In the genomic region with DNA sequence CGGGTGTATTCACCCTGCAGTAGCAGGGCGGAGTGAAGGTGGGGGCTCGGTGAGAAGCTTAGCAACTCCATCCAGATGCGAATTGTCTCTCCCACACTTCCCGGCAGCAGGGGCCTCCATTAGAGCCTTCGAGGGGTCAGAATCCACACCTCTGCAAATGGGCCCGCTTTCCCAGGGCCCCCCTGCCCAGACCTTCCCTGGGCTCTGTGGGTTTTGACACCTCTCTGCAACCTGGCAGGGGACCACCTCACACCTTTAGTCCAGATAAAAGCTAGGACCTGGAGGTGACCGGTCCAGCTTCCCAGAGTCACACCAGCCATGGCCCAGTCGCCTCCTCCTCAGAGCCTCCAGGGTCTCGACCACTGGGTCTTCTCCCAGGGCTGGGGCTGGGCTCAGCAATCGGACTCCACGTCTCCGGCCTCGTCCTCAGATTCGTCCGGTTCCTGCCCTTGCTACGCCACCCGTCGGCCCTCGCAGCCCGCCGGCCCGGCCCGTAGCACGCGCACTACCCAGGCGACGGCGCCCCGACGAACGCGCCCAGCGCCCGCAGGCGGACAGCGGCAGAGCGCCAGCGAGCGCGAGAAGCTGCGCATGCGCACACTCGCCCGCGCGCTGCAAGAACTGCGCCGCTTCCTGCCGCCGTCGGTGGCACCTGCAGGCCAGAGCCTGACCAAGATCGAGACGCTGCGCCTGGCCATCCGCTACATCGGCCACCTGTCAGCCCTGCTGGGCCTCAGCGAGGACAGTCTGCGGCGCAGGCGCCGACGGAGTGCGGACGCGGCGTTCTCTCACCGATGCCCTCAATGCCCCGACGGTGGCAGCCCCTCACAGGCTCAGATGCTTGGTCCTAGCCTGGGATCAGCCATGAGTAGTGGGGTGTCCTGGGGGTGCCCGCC, we compare ENCODE assay signal across 8 mouse cellular contexts. TPM values are rescaled to one million over a fixed set of nuclear protein-coding genes. Genes with fewer than 3 reads are reported as not detected.
A peak's percentile ranks its signal among the peaks of the same experiment; 100 is the strongest.
DNase-seq lines count a peak whose midpoint lies in the region; ATAC-seq lines count a peak whose summit lies in the region.

TSS of gene Mesp2 (plus strand) at position 117 of the 896 bp plus-strand sequence.

- no peaks in the 10 kb centered on the region; the same call in 1 of the 2 replicates for H3K9me3 ChIP-seq in forebrain, embryonic 13.5 days (replicated peaks)
- no peaks in the 10 kb centered on the region for H3K9me3 ChIP-seq in liver, embryonic 15.5 days (replicated peaks)
- no peaks in the 10 kb centered on the region for H3K9me3 ChIP-seq in neural tube, embryonic 11.5 days (ENCODE audit: control insufficient read depth, low read length)

- peaks cover 26% of the 10 kb centered on the region for H3K27me3 ChIP-seq in forebrain, embryonic 13.5 days
- H3K27me3 ChIP-seq in liver, embryonic 15.5 days, result peaks cover 26% of the 10 kb centered on the region
- peaks cover 3% of the 10 kb centered on the region; the same call in 1 of the 2 replicates for H3K27me3 ChIP-seq in neural tube, embryonic 11.5 days (ENCODE audit: control insufficient read depth, insufficient read depth, low read length)
- H3K27me3 ChIP-seq in splenic B cell, adult 2 months (ENCODE audit: control insufficient read depth, insufficient read depth, low read length, poor library complexity, severe bottlenecking), result no peaks in the 10 kb centered on the region

- H3K4me3 ChIP-seq in forebrain, embryonic 13.5 days, result peak within 1 kb of the TSS; percentile 39
- H3K4me3 ChIP-seq in liver, embryonic 15.5 days (replicated peaks), result peak within 1 kb of the TSS; percentile 32; the same call in 1 of the 2 replicates
- peak within 1 kb of the TSS; percentile 23 for H3K4me3 ChIP-seq in neural tube, embryonic 11.5 days (ENCODE audit: low read depth, low read length)

- H3K36me3 ChIP-seq in forebrain, embryonic 13.5 days (ENCODE audit: poor library complexity, severe bottlenecking), result no peaks in the 10 kb centered on the region
- H3K36me3 ChIP-seq in liver, embryonic 15.5 days (replicated peaks), result no peaks in the 10 kb centered on the region
- H3K36me3 ChIP-seq in neural tube, embryonic 11.5 days (ENCODE audit: control insufficient read depth, insufficient read depth, low read length), result no peaks in the 10 kb centered on the region
- no peaks in the 10 kb centered on the region for H3K36me3 ChIP-seq in splenic B cell, adult 2 months (ENCODE audit: control insufficient read depth, insufficient read depth, low read length, poor library complexity, severe bottlenecking)

- DNase-seq in layer of hippocampus, adult 11-12 months (ENCODE audit: low spot score), result peak; percentile 55
- no peak for DNase-seq in layer of hippocampus, adult 9-10 months (ENCODE audit: low spot score)
- DNase-seq in heart, postnatal 14 days, result peak; percentile 85 to 86
- peak; percentile 72 to 88 for DNase-seq in kidney, postnatal 25 days
- peak; percentile 88 for DNase-seq in neural tube, embryonic 11.5 days (ENCODE audit: low spot score)
- DNase-seq in splenic B cell, adult 2 months (ENCODE audit: low read depth, low spot score), result peak; percentile 80

- no peak within 1 kb of the TSS for H3K27ac ChIP-seq in forebrain, embryonic 13.5 days
- H3K27ac ChIP-seq in liver, embryonic 15.5 days (replicated peaks), result no peak within 1 kb of the TSS
- H3K27ac ChIP-seq in neural tube, embryonic 11.5 days (ENCODE audit: low read depth, low read length), result no peak within 1 kb of the TSS

- 24% methylated on average over 66 of the region's 71 CpGs for WGBS in forebrain, embryonic 13.5 days
- 11% methylated on average over 71 of the region's 71 CpGs for WGBS in liver, embryonic 15.5 days (ENCODE audit: insufficient replicate concordance)
- 16% methylated on average over 69 of the region's 71 CpGs for WGBS in neural tube, embryonic 11.5 days

- intact Hi-C loops in heart, postnatal 14 days (cut with DNase I), result no loop called here

- 0 out of 2 replicates have a peak, but pooled peaks cover 9% of the 10 kb centered on the region for H3K4me1 ChIP-seq in forebrain, embryonic 13.5 days
- peaks cover 8% of the 10 kb centered on the region for H3K4me1 ChIP-seq in liver, embryonic 15.5 days (replicated peaks)
- no peaks in the 10 kb centered on the region for H3K4me1 ChIP-seq in neural tube, embryonic 11.5 days (ENCODE audit: control insufficient read depth, insufficient read depth, low read length)

- H3K9ac ChIP-seq in forebrain, embryonic 13.5 days, result peak within 1 kb of the TSS; percentile 70
- H3K9ac ChIP-seq in liver, embryonic 15.5 days, result no peak within 1 kb of the TSS
- H3K9ac ChIP-seq in neural tube, embryonic 11.5 days (ENCODE audit: low read length), result peak within 1 kb of the TSS; percentile 49; the same call in 1 of the 2 replicates

- ATAC-seq in forebrain, embryonic 13.5 days, result peak; percentile 74
- peak; percentile 34; the same call in 1 of the 2 replicates for ATAC-seq in liver, embryonic 15.5 days (ENCODE audit: insufficient read depth)
- peak; percentile 65 for ATAC-seq in neural tube, embryonic 11.5 days (ENCODE audit: insufficient read depth, low FRiP score, low TSS enrichment)

- H3K4me2 ChIP-seq in forebrain, embryonic 13.5 days, result peak within 1 kb of the TSS; percentile 64
- H3K4me2 ChIP-seq in liver, embryonic 15.5 days, result peak within 1 kb of the TSS; percentile 61
- peak within 1 kb of the TSS; percentile 45 for H3K4me2 ChIP-seq in neural tube, embryonic 11.5 days (ENCODE audit: low read depth)

RNA-seq across cellular contexts. Expression of gene Mesp2, which starts in this region (rescaled TPM):
- polyA plus RNA-seq in forebrain, embryonic 13.5 days (2015; fragmentation: Nextera tagmentation; extraction: Ambion mirVana), result 0.90 and 1.1 TPM in 2 replicates
- under 1 TPM; 0.10 to 0.19 TPM for total RNA-seq in heart, postnatal 14 days (2021)
- not detected in 2 replicates for polyA plus RNA-seq in liver, embryonic 15.5 days (2015; fragmentation: Nextera tagmentation; extraction: Ambion mirVana)
- polyA plus RNA-seq in neural tube, embryonic 11.5 days (2014; fragmentation: Nextera tagmentation; extraction: Ambion mirVana), result 0.20 and 0.76 TPM in 2 replicates

Comparison
In these comparisons a context has a peak if more than half of its experiments do, and no peak if none do; other contexts are left out.
1. Peak in DNase-seq in heart, postnatal 14 days; RNA of the gene not detected or under 1 TPM.
2. Peak in ATAC-seq, H3K4me3 ChIP-seq and H3K4me2 ChIP-seq in liver, embryonic 15.5 days; RNA of the gene not detected or under 1 TPM.
3. Peak in DNase-seq, ATAC-seq, H3K4me3 ChIP-seq, H3K9ac ChIP-seq and H3K4me2 ChIP-seq in neural tube, embryonic 11.5 days; RNA of the gene not detected or under 1 TPM.